Mouse (Mus musculus): ENCODE results near the gene Corin.

The Corin gene

GRCm38 (mm10) chr5:72329453-72329852 is 174.8 kb downstream of the Corin start:
- DNase-seq (ENCODE audit: low spot score in 2 of 2), result no peak

- DNase-seq (ENCODE audit: low spot score in 2 of 2), result no peak
Measured at GRCm38 (mm10) chr5:72315282-72315681, 189.0 kb downstream of the Corin start.

GRCm38 (mm10) chr5:72298418-72299104 is 205.7 kb downstream of the Corin start:
- peak in 1 of 2 experiments; percentile 5 for DNase-seq (ENCODE audit: low spot score in 2 of 2)

- DNase-seq (ENCODE audit: low spot score in 2 of 2), result no peak
Measured at GRCm38 (mm10) chr5:72285077-72285476, 219.2 kb downstream of the Corin start.

- DNase-seq (ENCODE audit: low spot score in 2 of 2), result no peak
Measured at GRCm38 (mm10) chr5:72282907-72283306, 221.4 kb downstream of the Corin start.

- peak in 1 of 2 experiments; percentile 46 for DNase-seq (ENCODE audit: low spot score in 2 of 2)
Measured at GRCm38 (mm10) chr5:72269652-72270051, 234.6 kb downstream of the Corin start.

- DNase-seq (ENCODE audit: low spot score in 2 of 2), result no peak
Measured at GRCm38 (mm10) chr5:72269204-72269603, 235.1 kb downstream of the Corin start.

GRCm38 (mm10) chr5:72266955-72267535 is 237.2 kb downstream of the Corin start:
- DNase-seq (ENCODE audit: low spot score in 2 of 2), result no peak

- DNase-seq (ENCODE audit: low spot score in 2 of 2), result no peak
Measured at GRCm38 (mm10) chr5:72264195-72264751, 240.0 kb downstream of the Corin start.

- no peak for DNase-seq (ENCODE audit: low spot score in 2 of 2)
Measured at GRCm38 (mm10) chr5:72261802-72262324, 242.4 kb downstream of the Corin start.

- no peak for DNase-seq (ENCODE audit: low spot score in 2 of 2)
Measured at GRCm38 (mm10) chr5:72259298-72259621, 245.0 kb downstream of the Corin start.

- no peak for DNase-seq (ENCODE audit: low spot score in 2 of 2)
Measured at GRCm38 (mm10) chr5:72258409-72259297, 245.6 kb downstream of the Corin start.

GRCm38 (mm10) chr5:72257084-72257483 is 247.2 kb downstream of the Corin start:
- DNase-seq (ENCODE audit: low spot score in 2 of 2), result no peak

GRCm38 (mm10) chr5:72254958-72255357 is 249.3 kb downstream of the Corin start:
- DNase-seq (ENCODE audit: low spot score in 2 of 2), result no peak

GRCm38 (mm10) chr5:72250180-72250579 is 254.1 kb downstream of the Corin start:
- DNase-seq (ENCODE audit: low spot score in 2 of 2), result no peak
